In the genomic region with DNA sequence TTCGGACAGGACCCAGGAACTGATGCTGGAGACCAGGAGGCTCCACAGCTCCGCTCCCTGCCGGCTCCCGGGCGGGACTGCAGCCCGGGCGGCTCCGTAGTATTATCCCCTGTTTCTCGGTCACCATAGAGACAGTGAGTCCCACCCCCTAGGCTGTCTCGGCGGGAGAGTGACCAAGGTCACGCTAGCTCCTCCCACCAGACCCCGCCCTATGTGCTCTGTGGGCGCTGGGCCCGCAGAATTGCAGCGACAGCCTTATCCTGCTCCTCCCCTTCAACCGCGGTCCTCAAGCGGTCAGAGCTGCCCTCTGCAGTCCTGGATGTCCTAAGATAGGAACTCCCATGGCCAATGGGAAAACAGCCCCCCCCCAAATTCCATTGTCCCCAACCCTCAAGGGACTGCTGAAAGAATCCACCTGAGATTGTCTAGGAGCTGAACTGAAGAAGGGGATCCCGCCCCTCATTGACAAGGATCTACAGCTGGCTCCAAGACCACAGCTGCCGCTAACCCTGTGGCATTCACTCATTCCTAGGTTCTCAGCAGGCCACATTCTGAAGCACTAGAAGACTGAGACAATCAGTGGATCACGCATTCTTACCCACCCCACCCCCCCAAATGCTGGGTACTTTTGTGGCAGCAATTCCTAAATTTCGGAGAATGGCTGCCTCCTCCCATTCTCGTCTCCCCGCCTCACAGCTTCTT, we compare ENCODE assay signal across 9 mouse cellular contexts. TPM values are rescaled to one million over a fixed set of nuclear protein-coding genes. Genes with fewer than 3 reads are reported as not detected.
DNase-seq lines count a peak whose midpoint lies in the region; ATAC-seq and TF ChIP-seq lines count a peak whose summit lies in the region.
"Had no signal": no experiment of that assay in that cellular context is flagged by ENCODE, and none has a peak within 500 bp of the region (broad histone marks: within the 10 kb centered on the region; RNA-seq: fewer than 3 reads in every experiment).

Tppp3 (minus strand) TSS at position 213 of the 702 bp plus-strand sequence.

- TF ChIP-seq EP300 in ES-Bruce4 (IDR thresholded peaks at IDR 0.05; ENCODE audit: insufficient read depth, low read depth, low read length), result 0 out of 2 replicates have a peak, but pooled peaks have one; percentile 36

- TF ChIP-seq POLR2A in ES-Bruce4 (IDR thresholded peaks at IDR 0.05; ENCODE audit: insufficient read depth, low read length), result no peak

- no peaks in the 10 kb centered on the region for H3K9me3 ChIP-seq in ES-Bruce4 (replicated peaks; ENCODE audit: control insufficient read depth, insufficient read depth, low read length, poor library complexity, severe bottlenecking)
- H3K9me3 ChIP-seq in forebrain, embryonic 15.5 days, result no peaks in the 10 kb centered on the region
- H3K9me3 ChIP-seq in liver, embryonic 16.5 days (replicated peaks; ENCODE audit: control insufficient read depth, low read length), result no peaks in the 10 kb centered on the region
- no peaks in the 10 kb centered on the region for H3K9me3 ChIP-seq in neural tube, embryonic 13.5 days
- H3K9me3 ChIP-seq: G1E had no signal

- ATAC-seq in forebrain, embryonic 15.5 days (replicated peaks), result peak; percentile 84
- peak; percentile 88 for ATAC-seq in liver, embryonic 16.5 days (ENCODE audit: low read depth)
- peak; percentile 87 for ATAC-seq in neural tube, embryonic 13.5 days (ENCODE audit: low read depth)

- H3K4me3 ChIP-seq in ES-Bruce4 (ENCODE audit: low read depth, low read length), result peak within 1 kb of the TSS; percentile 50
- peak within 1 kb of the TSS; percentile 40 for H3K4me3 ChIP-seq in forebrain, embryonic 15.5 days
- H3K4me3 ChIP-seq in liver, embryonic 16.5 days (ENCODE audit: low read depth, low read length), result peak within 1 kb of the TSS; percentile 25
- H3K4me3 ChIP-seq in neural tube, embryonic 13.5 days, result peak within 1 kb of the TSS; percentile 39

- no peak within 1 kb of the TSS for H3K27ac ChIP-seq in ES-Bruce4 (ENCODE audit: insufficient read depth, low read length)
- peak within 1 kb of the TSS; percentile 15; the same call in 1 of the 2 replicates for H3K27ac ChIP-seq in forebrain, embryonic 15.5 days (replicated peaks)
- H3K27ac ChIP-seq in liver, embryonic 16.5 days (ENCODE audit: low read length), result no peak within 1 kb of the TSS
- peak within 1 kb of the TSS; percentile 86 for H3K27ac ChIP-seq in neural tube, embryonic 13.5 days (replicated peaks)

- peaks cover 5% of the 10 kb centered on the region for H3K4me1 ChIP-seq in ES-Bruce4 (ENCODE audit: control insufficient read depth, insufficient read depth, low read length)
- H3K4me1 ChIP-seq in forebrain, embryonic 15.5 days, result peaks cover 64% of the 10 kb centered on the region
- peaks cover 28% of the 10 kb centered on the region for H3K4me1 ChIP-seq in liver, embryonic 16.5 days (ENCODE audit: control insufficient read depth, low read depth, low read length)
- H3K4me1 ChIP-seq in neural tube, embryonic 13.5 days (replicated peaks), result peaks cover 89% of the 10 kb centered on the region

- peak; percentile 90 to 95 for DNase-seq in cerebellum, adult 18-20 months
- DNase-seq in heart, postnatal 10 days, result peak; percentile 98
- peak; percentile 97 for DNase-seq in kidney, postnatal 4 days
- peak; percentile 59 for DNase-seq in telencephalon, adult 2 months (ENCODE audit: low read depth, low spot score)

- peak within 1 kb of the TSS; percentile 63 for H3K4me2 ChIP-seq in forebrain, embryonic 15.5 days (replicated peaks)
- peak within 1 kb of the TSS; percentile 50 for H3K4me2 ChIP-seq in liver, embryonic 16.5 days (ENCODE audit: low read depth, low read length)
- H3K4me2 ChIP-seq in neural tube, embryonic 13.5 days, result peak within 1 kb of the TSS; percentile 61

- peak; percentile 32 for TF ChIP-seq CTCF in ES-Bruce4 (IDR thresholded peaks at IDR 0.05; ENCODE audit: low read depth, low read length)

- WGBS in forebrain, embryonic 15.5 days, result 8% methylated on average over 25 of the region's 25 CpGs
- WGBS in liver, embryonic 16.5 days (ENCODE audit: insufficient replicate concordance), result 7% methylated on average over 25 of the region's 25 CpGs
- 4% methylated on average over 25 of the region's 25 CpGs for WGBS in neural tube, embryonic 13.5 days

- H3K27me3 ChIP-seq in ES-Bruce4 (ENCODE audit: control insufficient read depth, insufficient read depth, low read length, poor library complexity, severe bottlenecking), result no peaks in the 10 kb centered on the region
- H3K27me3 ChIP-seq in forebrain, embryonic 15.5 days, result peaks cover 7% of the 10 kb centered on the region; the same call in 1 of the 2 replicates
- peaks cover 45% of the 10 kb centered on the region for H3K27me3 ChIP-seq in liver, embryonic 16.5 days (ENCODE audit: control insufficient read depth, insufficient read depth, low read depth, low read length)
- H3K27me3 ChIP-seq in neural tube, embryonic 13.5 days, result peaks cover 15% of the 10 kb centered on the region; the same call in 1 of the 2 replicates

- H3K9ac ChIP-seq in ES-Bruce4 (ENCODE audit: low read depth, poor library complexity, severe bottlenecking), result peak within 1 kb of the TSS; percentile 17
- peak within 1 kb of the TSS; percentile 37 for H3K9ac ChIP-seq in forebrain, embryonic 15.5 days (replicated peaks)
- H3K9ac ChIP-seq in liver, embryonic 16.5 days (ENCODE audit: low read depth, low read length), result no peak within 1 kb of the TSS
- H3K9ac ChIP-seq in neural tube, embryonic 13.5 days, result peak within 1 kb of the TSS; percentile 67

- H3K36me3 ChIP-seq in ES-Bruce4 (ENCODE audit: control insufficient read depth, insufficient read depth, low read length, poor library complexity, severe bottlenecking), result no peaks in the 10 kb centered on the region
- H3K36me3 ChIP-seq in forebrain, embryonic 15.5 days, result 0 out of 2 replicates have a peak, but pooled peaks cover 3% of the 10 kb centered on the region
- H3K36me3 ChIP-seq in liver, embryonic 16.5 days (ENCODE audit: control insufficient read depth, insufficient read depth), result no peaks in the 10 kb centered on the region
- peaks cover 12% of the 10 kb centered on the region; the same call in 1 of the 2 replicates for H3K36me3 ChIP-seq in neural tube, embryonic 13.5 days
- H3K36me3 ChIP-seq: G1E had no signal

- intact Hi-C loops in heart, postnatal 10 days (cut with DNase I), result no loop called here

RNA-seq across cellular contexts. Expression of gene Tppp3, which starts in this region (rescaled TPM):
- 14.4 and 19.0 TPM in 2 replicates for polyA plus RNA-seq in ES-Bruce4 (2011; ENCODE audit: insufficient read depth, insufficient read length, low read depth, missing spikeins)
- polyA plus RNA-seq in forebrain, embryonic 15.5 days (2015; fragmentation: Nextera tagmentation; extraction: Ambion mirVana), result 35.1 and 54.8 TPM in 2 replicates
- total RNA-seq in heart, postnatal 10 days (2021), result 10 to 100 TPM; 55.8 to 56.1 TPM
- polyA plus RNA-seq in liver, embryonic 16.5 days (2015; fragmentation: Nextera tagmentation; extraction: Ambion mirVana), result 2.8 and 5.9 TPM in 2 replicates
- polyA plus RNA-seq in neural tube, embryonic 13.5 days (2015; fragmentation: Nextera tagmentation; extraction: Ambion mirVana), result 239 and 296 TPM in 2 replicates
- total RNA-seq: G1E had no signal
- polyA plus RNA-seq: G1E had no signal

Comparison
In these comparisons a context has a peak if more than half of its experiments do, and no peak if none do; other contexts are left out.
1. H3K27ac ChIP-seq: peak in forebrain, embryonic 15.5 days (single experiment) and neural tube, embryonic 13.5 days (single experiment); none in ES-Bruce4 (single experiment) and liver, embryonic 16.5 days (single experiment).
2. Peak in every context shown above with its lines, with median percentiles within 50 percentile points of each other: H3K4me3 ChIP-seq, DNase-seq, ATAC-seq and H3K4me2 ChIP-seq.